Mouse (Mus musculus) bone marrow, adult 2 months (tissue): Measurements from ENCODE around the gene Trim11.

Source experiments
- CTCF ChIP-seq: fragments of 200-500 bp; IDR thresholded peaks from 2 replicates; pipeline ENCODE4 v1.5.1; 2011; ENCODE audit warnings: low read length, control low read depth; ENCODE audit not compliant: control insufficient read depth, insufficient read depth
- POLR2A ChIP-seq: fragments of 200-500 bp; IDR thresholded peaks from 2 replicates; pipeline ENCODE4 v1.6.1; 2011; ENCODE audit warnings: low read depth, mild to moderate bottlenecking, control low read depth, low read length, borderline replicate concordance; ENCODE audit not compliant: control insufficient read depth

DNA sequence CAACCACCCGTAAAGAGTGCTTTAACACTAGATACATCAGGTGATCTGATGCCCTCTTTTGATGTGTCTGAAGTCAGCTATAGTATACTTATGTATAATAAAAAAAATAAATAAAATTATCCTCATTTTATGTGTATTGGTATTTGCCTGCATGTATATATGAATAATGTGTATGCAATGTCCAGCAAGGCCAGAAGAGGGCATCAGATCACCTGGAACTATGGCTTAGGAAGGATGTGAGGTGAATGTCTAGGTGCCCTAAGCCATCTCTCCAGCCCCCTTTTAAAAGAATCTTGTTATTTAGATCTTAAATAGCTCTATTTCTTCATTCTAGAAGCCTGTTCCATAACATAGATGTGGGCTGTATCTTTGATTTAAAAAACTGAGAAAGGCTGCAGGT, 10.5 kb upstream of the Trim11 start:
- TF ChIP-seq CTCF (peak; percentile 42), POLR2A (no peak)
